Mouse (Mus musculus): ENCODE measurements around the gene Gabbr2. TPM values are rescaled to one million over a fixed set of nuclear protein-coding genes. Genes with fewer than 3 reads are reported as not detected.

Gabbr2 gene
- polyA plus RNA-seq, 1 experiment from 2014 or later, result 0.04 TPM

DNA sequence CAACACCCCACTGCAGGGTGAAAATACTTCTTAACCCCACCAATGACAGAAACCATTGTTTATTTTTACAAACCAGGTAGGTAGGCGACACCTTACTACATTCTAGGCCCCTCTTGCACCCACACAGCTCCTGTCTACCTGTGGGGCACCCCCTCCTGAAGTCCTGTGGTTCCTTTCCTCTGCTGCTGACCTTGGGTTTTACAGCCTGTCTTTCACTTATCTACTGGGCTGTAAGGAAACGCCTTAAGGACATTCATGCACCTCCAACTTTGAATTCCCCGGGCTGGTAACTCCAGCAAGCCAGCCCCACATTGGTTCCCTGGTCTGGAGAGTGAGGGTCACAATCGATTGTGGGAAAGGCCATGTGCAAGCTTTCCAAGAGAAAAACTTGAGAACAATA is 34.7 kb downstream of the Gabbr2 start:
- Histone ChIP-seq H3K4me2 (no peak overlapping the region), H3K4me3 (no peak overlapping the region), H3K9me3 (no peaks in the 10 kb centered on the region), H3K9ac (no peak overlapping the region), H3K4me1 (no peaks in the 10 kb centered on the region), H3K27ac (no peak overlapping the region), H3K36me3 (no peaks in the 10 kb centered on the region), H3K27me3 (no peaks in the 10 kb centered on the region)
- WGBS, result 58% methylated on average over 4 of the region's 4 CpGs
- no peak for ATAC-seq (ENCODE audit: borderline replicate concordance, extremely low read depth, low FRiP score, low TSS enrichment)

DNA sequence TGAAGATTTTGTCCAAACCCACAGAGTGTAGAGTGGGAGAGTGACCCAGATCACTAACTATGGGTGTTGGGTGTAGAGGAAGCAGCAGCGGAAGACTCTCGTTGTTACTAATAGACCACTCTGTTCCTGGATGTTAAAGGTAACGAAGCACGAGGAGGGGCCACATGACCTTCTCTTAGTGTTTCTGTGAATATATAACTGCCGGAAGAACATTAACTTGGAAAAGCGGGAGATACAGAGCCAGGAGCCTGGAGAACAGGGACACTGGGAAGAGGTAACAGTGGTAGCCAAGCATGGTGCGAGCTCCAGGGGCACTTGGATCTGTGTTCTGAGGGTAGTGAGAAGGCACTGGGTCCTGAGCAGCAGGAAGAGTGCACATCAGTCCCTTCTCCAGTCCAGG is 38.7 kb downstream of the Gabbr2 start:
- Histone ChIP-seq H3K36me3 (no peaks in the 10 kb centered on the region), H3K27me3 (no peaks in the 10 kb centered on the region), H3K4me2 (no peak overlapping the region), H3K4me1 (no peaks in the 10 kb centered on the region), H3K9ac (no peak overlapping the region), H3K9me3 (no peaks in the 10 kb centered on the region), H3K4me3 (no peak overlapping the region), H3K27ac (no peak overlapping the region)
- no peak for ATAC-seq (ENCODE audit: borderline replicate concordance, extremely low read depth, low FRiP score, low TSS enrichment)
- WGBS, result 84% methylated on average over 7 of the region's 7 CpGs

GRCm38 (mm10) chr4:46952562-46952961 is 39.1 kb downstream of the Gabbr2 start:
- no peak overlapping the region for H3K9ac ChIP-seq
- H3K36me3 ChIP-seq, result no peaks in the 10 kb centered on the region
- WGBS, result 76% methylated on average over 4 of the region's 4 CpGs
- H3K9me3 ChIP-seq, result no peaks in the 10 kb centered on the region
- H3K4me1 ChIP-seq, result no peaks in the 10 kb centered on the region
- no peak overlapping the region for H3K27ac ChIP-seq
- no peaks in the 10 kb centered on the region for H3K27me3 ChIP-seq
- H3K4me2 ChIP-seq, result no peak overlapping the region
- no peak for ATAC-seq (ENCODE audit: borderline replicate concordance, extremely low read depth, low FRiP score, low TSS enrichment)
- no peak overlapping the region for H3K4me3 ChIP-seq

- no peak overlapping the region for H3K4me3 ChIP-seq
- 68% methylated on average over 3 of the region's 3 CpGs for WGBS
Observed at GRCm38 (mm10) chr4:46934291-46934690, 57.4 kb downstream of the Gabbr2 start.

DNA sequence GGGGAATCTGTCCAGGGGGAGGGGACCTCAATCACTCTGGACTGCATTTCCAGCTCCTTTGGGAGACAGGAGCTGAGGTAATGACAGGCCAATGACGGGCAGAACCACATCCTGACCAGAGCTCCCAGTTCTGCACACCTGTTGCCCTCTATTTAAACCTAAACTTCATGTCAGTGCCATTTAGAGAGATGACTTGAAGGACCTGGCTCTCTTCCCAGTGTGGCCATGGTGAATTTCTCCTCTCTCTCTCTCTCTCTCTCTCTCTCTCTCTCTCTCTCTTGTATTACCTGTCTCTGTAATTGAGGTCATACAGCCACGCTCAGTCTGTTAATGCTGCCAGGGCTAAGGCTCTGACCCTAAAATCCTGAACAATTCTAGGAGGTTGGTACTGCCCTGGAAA is 58.1 kb downstream of the Gabbr2 start:
- Histone ChIP-seq H3K4me3 (no peak overlapping the region), H3K36me3 (no peaks in the 10 kb centered on the region), H3K27me3 (no peaks in the 10 kb centered on the region), H3K4me2 (no peak overlapping the region), H3K9ac (no peak overlapping the region), H3K27ac (no peak overlapping the region), H3K9me3 (no peaks in the 10 kb centered on the region), H3K4me1 (no peaks in the 10 kb centered on the region)
- 77% methylated on average over 2 of the region's 2 CpGs for WGBS
- ATAC-seq (ENCODE audit: borderline replicate concordance, extremely low read depth, low FRiP score, low TSS enrichment), result no peak

More at GRCm38 (mm10) chr4:46934291-46934690, 57.4 kb downstream of the Gabbr2 start:
- no peaks in the 10 kb centered on the region for H3K4me1 ChIP-seq
- no peaks in the 10 kb centered on the region for H3K9me3 ChIP-seq
- H3K27me3 ChIP-seq, result no peaks in the 10 kb centered on the region
- H3K36me3 ChIP-seq, result no peaks in the 10 kb centered on the region
- H3K27ac ChIP-seq, result no peak overlapping the region
- H3K9ac ChIP-seq, result no peak overlapping the region
- no peak for ATAC-seq (ENCODE audit: borderline replicate concordance, extremely low read depth, low FRiP score, low TSS enrichment)
- no peak overlapping the region for H3K4me2 ChIP-seq

DNA sequence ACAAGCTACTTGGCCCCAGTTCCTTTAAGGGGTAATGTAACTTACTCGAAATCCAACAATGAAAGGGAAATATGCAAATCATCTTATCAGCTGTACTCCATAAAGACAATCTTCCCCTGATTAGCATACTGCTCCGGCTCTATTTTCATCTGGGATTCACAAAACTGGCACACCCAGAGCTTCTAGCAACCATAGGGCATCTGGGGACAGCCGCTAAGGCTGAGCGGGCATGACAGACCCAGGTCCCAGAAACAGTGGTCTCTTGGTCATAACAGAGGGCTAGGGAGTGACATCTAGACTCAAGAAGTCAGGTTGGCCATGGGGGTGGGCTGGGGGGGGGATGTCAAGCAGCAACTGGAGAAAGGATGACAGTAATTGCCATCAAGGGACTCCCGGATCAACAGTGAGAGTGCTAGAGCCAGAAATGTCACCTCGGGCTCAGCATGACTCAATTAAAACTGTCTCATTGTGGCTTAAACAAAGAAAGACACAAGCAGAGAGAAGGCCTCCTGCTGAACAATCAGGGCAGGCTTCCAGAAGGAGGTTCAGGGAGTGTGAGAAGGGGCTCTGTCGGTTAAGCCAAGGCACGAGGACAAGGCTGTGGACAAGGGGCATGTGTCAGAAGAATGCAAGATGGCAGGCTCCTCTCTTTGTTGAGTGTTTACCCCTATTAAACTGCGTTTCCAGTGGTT is 59.8 kb downstream of the Gabbr2 start:
- WGBS, result 63% methylated on average over 9 of the region's 9 CpGs
- Histone ChIP-seq H3K27me3 (no peaks in the 10 kb centered on the region), H3K4me2 (no peak overlapping the region), H3K27ac (no peak overlapping the region), H3K9ac (no peak overlapping the region), H3K9me3 (no peaks in the 10 kb centered on the region), H3K4me3 (no peak overlapping the region), H3K36me3 (no peaks in the 10 kb centered on the region), H3K4me1 (no peaks in the 10 kb centered on the region)
- no peak for ATAC-seq (ENCODE audit: borderline replicate concordance, extremely low read depth, low FRiP score, low TSS enrichment)

DNA sequence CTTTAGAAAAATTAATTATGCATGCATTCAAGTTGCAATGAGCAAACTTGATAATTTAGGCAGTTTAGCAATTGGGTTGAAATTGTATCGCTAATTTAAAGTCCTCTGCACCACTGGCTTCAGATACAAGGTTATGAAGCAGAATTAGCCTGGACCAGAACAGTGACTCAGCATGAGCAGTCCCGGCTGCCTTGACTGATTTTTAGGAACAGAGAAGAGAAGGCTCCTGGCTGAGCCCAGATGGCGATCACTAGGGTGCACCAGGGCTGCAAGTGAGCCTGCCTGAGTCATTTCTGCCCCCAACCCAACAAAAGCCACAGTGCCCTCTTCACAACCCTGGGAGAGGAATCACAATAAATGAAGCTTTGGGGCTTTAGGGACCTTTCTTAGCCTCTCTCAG is 63.6 kb downstream of the Gabbr2 start:
- no peak overlapping the region for H3K4me3 ChIP-seq
- 55% methylated on average over 3 of the region's 3 CpGs for WGBS
- no peak overlapping the region for H3K9ac ChIP-seq
- no peaks in the 10 kb centered on the region for H3K27me3 ChIP-seq
- H3K4me2 ChIP-seq, result no peak overlapping the region
- ATAC-seq (ENCODE audit: borderline replicate concordance, extremely low read depth, low FRiP score, low TSS enrichment), result no peak
- H3K36me3 ChIP-seq, result no peaks in the 10 kb centered on the region
- no peaks in the 10 kb centered on the region for H3K4me1 ChIP-seq
- H3K9me3 ChIP-seq, result no peaks in the 10 kb centered on the region
- H3K27ac ChIP-seq, result no peak overlapping the region

DNA sequence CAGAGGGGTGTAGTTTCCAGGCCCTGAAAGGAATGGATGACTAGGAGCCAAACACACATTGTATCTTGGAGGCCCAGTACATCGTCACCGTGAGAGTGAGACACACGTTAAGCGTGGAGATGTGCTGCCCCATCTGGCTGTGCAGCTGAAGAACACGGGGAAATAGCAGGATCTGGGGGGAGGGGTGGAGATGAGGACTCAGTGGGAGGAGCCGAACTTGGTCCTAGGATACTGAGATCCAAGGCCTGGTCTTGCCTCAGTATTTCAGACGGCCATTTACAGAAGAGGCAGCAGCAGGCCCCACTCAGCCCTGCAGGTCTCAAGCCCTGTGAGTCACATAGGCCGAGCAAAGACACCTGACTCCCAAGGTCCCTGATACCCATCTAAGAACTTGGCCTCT is 72.5 kb downstream of the Gabbr2 start:
- H3K4me2 ChIP-seq, result no peak overlapping the region
- no peak overlapping the region for H3K27ac ChIP-seq
- 52% methylated on average over 8 of the region's 8 CpGs for WGBS

DNA sequence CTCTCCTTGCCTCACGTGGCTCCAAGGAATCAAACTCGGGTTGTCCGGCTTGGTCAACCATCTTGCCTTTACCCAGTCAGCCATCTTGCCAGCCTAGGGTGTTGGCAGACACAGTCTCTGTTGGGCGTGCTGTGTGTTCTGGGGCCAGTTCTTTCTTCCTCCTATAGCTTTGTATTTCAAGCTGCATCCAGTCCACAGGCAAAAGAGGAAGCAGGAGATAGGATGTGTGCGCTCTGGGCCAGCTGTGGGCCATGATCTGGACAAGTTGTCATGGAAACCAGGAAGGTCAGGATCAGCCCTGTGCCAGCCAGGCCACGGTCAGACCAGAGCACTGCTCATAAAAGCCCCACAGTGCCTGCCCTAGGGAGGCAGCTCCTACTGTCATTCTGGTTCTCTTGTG is 74.9 kb downstream of the Gabbr2 start:
- WGBS, result 78% methylated on average over 6 of the region's 6 CpGs
- Histone ChIP-seq H3K36me3 (no peaks in the 10 kb centered on the region), H3K4me1 (no peaks in the 10 kb centered on the region), H3K4me2 (no peak overlapping the region), H3K27ac (no peak overlapping the region), H3K4me3 (no peak overlapping the region), H3K9ac (no peak overlapping the region), H3K9me3 (no peaks in the 10 kb centered on the region), H3K27me3 (no peaks in the 10 kb centered on the region)
- no peak for ATAC-seq (ENCODE audit: borderline replicate concordance, extremely low read depth, low FRiP score, low TSS enrichment)

More for the DNA sequence above, 72.5 kb downstream of the Gabbr2 start:
- H3K36me3 ChIP-seq, result no peaks in the 10 kb centered on the region
- ATAC-seq (ENCODE audit: borderline replicate concordance, extremely low read depth, low FRiP score, low TSS enrichment), result no peak
- H3K4me3 ChIP-seq, result no peak overlapping the region
- no peaks in the 10 kb centered on the region for H3K27me3 ChIP-seq
- no peak overlapping the region for H3K9ac ChIP-seq
- no peaks in the 10 kb centered on the region for H3K9me3 ChIP-seq
- H3K4me1 ChIP-seq, result no peaks in the 10 kb centered on the region

- H3K4me2 ChIP-seq, result no peak overlapping the region
- H3K27me3 ChIP-seq, result no peaks in the 10 kb centered on the region
- H3K27ac ChIP-seq, result no peak overlapping the region
- ATAC-seq (ENCODE audit: borderline replicate concordance, extremely low read depth, low FRiP score, low TSS enrichment), result no peak
- no peaks in the 10 kb centered on the region for H3K9me3 ChIP-seq
- no peak overlapping the region for H3K4me3 ChIP-seq
- H3K9ac ChIP-seq, result no peak overlapping the region
- no peaks in the 10 kb centered on the region for H3K36me3 ChIP-seq
- H3K4me1 ChIP-seq, result no peaks in the 10 kb centered on the region
- WGBS, result 76% methylated on average over 12 of the region's 12 CpGs
Observed at GRCm38 (mm10) chr4:46915934-46916333, 75.7 kb downstream of the Gabbr2 start.

DNA sequence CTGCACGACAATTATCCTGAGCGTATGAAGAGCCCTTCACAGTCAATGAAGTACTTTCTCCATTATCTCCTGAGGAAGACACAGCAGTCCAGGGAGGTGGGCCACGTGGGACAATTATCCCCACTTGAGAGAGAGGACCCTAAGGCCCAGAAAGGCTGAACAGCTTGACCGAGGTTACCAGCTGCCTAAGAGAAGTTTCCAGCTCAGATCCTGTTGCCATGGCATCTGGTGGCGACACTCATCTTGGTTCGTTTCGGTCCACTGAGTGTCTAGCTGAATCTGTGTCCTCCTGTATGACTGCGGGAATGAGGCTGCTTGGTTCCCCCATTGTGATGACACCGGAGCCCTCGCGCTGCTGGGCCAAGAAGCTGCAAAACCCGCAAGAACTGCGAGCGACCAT is 76.2 kb downstream of the Gabbr2 start:
- no peak overlapping the region for H3K27ac ChIP-seq
- no peaks in the 10 kb centered on the region for H3K4me1 ChIP-seq
- H3K36me3 ChIP-seq, result no peaks in the 10 kb centered on the region
- H3K4me3 ChIP-seq, result no peak overlapping the region
- no peak overlapping the region for H3K4me2 ChIP-seq
- no peak for ATAC-seq (ENCODE audit: borderline replicate concordance, extremely low read depth, low FRiP score, low TSS enrichment)
- no peak overlapping the region for H3K9ac ChIP-seq
- whole genome bisulfite sequencing, result 85% methylated on average over 14 of the region's 14 CpGs
- no peaks in the 10 kb centered on the region for H3K27me3 ChIP-seq
- H3K9me3 ChIP-seq, result no peaks in the 10 kb centered on the region

GRCm38 (mm10) chr4:46914606-46915005 is 77.1 kb downstream of the Gabbr2 start:
- no peak for ATAC-seq (ENCODE audit: borderline replicate concordance, extremely low read depth, low FRiP score, low TSS enrichment)
- no peaks in the 10 kb centered on the region for H3K27me3 ChIP-seq
- no peak overlapping the region for H3K9ac ChIP-seq
- no peak overlapping the region for H3K4me3 ChIP-seq
- 82% methylated on average over 6 of the region's 6 CpGs for WGBS
- no peak overlapping the region for H3K27ac ChIP-seq
- no peak overlapping the region for H3K4me2 ChIP-seq
- no peaks in the 10 kb centered on the region for H3K4me1 ChIP-seq
- no peaks in the 10 kb centered on the region for H3K36me3 ChIP-seq
- H3K9me3 ChIP-seq, result no peaks in the 10 kb centered on the region

Measured in lung, embryonic 15.5 days (tissue).